Mouse (Mus musculus): Measurements from ENCODE around the gene Glt28d2.
A peak's percentile ranks its signal among the peaks of the same experiment; 100 is the strongest.
"Not testable (repeated sequence)": the region's sequence is repeated elsewhere in the genome, so short reads cannot be mapped to it uniquely, and the experiment has no call there.

Gene Glt28d2

DNA sequence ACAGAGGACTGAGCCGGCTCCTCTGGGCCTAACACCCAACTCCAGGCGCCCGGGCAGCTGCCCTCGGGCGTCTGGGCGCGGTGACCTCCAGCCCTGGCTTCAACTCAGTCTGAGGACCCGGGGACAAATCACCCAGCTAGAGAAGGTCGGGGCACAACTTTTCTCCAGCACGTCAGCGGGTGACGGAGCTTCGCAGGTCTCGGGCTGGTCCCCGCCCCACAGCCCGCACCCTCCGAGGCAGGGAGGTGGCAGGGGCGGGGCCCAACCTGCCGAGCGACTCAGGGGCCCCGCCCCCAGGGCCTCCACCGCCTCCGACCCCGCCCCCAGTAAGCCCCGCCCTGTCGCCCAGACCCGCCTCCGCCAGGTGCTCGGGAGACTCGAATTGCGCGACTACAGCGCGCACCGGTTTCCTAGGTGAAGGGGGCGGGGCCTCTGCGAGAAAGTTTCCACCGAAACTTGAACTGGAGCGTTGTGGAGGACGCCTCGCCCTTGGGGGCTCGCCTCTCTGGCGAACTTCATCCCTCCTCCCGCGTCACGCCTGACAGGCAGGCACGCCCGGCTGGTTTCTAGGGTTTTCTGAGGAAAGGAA lies at the start of gene Glt28d2, which contains the start of gene Gm37240:
Glt28d2 (minus strand) TSS at position 278 of the 589 bp plus-strand sequence.
Gm37240 (minus strand) TSS at position 280 of the 589 bp plus-strand sequence.
- DNase-seq (ENCODE audit: inconsistent ontology term) = peak; percentile 94

DNA sequence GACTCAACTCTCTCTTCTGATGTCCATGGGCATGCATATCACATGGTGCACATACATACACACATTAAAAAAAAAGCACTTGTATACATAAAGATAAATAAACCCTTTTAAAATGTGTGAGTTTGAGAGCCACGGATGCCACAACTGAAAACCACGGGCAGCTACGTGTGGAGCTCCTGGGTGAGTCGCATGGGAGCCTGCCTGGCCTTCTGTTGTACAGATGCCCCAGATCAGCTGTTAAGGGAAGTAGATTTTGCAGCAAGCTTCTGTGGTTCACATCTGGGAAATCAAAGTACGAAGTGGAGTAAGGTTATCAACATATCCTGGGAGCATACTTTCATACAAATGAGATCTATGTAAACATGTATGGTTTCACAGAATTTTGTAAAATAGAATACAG lies 46.3 kb upstream of the Glt28d2 start:
- no peak for DNase-seq (ENCODE audit: inconsistent ontology term)

DNA sequence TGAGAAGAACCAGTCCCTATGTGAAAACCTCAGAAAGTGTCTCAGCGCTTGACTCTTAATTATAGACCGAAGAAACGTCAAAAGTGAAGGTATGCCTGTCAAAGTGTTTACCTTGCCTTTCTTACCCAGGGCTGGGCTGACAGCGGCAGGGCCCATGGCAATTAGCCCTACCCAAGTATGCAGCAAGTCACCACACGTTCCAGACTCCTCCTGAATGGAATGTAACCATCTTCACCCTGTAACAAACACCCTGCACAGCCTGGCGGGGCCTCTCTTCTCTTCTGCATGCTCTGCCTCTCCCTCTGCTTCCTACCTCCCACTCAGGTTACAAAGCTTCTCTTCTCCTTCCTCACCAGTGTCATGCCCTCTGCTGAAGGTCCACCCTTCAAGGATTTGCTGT lies 44.5 kb upstream of the Glt28d2 start:
- DNase-seq (ENCODE audit: inconsistent ontology term) = no peak

DNA sequence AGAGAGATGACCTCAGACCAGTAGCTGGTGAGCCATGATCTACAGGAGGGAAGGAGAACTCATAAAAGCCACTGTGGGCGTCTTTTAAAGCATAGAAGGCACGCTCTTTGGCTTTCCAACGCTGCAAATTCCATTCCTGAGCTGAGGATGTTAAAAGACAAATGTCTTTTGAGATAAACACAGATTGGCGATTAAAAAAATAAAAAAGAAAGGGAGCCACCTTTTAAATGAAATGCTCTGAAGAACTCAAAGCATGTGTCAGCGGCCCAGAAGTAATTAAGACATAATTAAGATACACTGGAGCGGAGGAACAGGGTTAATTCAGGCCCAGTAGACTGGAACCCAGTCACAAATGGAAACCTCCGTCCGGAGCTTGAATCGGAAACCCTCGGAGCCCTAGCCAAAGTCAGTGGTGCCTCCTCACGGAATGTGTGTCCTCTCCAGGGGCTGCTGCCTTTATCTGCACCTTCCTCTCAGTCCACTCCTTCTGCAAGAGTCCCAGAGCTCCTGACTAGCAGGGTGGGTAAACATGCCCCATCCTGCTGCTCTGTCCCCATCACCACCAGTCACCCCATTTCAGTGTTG lies 43.4 kb upstream of the Glt28d2 start:
- DNase-seq (ENCODE audit: inconsistent ontology term) = peak; percentile 78

DNA sequence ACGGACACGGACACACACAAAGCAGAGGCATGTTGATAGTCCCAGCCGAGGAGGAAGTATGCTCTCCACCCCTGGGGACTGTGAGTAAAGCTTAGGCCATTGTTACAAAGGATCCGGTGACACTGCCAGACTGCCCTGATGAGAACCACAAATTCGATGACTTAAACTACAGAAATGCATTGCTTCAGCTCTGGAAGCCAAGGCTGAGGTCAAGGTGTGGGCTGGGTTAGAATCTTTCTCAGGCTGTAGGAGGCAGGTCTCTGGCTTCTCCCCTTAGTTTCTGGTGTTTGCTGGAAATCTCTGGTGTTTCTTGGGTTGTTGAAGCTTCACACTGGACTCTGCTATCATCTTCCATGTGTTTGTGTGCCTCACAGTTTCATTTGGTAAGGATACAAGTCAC lies 42.4 kb upstream of the Glt28d2 start:
- peak; percentile 44 for DNase-seq (ENCODE audit: inconsistent ontology term)

DNA sequence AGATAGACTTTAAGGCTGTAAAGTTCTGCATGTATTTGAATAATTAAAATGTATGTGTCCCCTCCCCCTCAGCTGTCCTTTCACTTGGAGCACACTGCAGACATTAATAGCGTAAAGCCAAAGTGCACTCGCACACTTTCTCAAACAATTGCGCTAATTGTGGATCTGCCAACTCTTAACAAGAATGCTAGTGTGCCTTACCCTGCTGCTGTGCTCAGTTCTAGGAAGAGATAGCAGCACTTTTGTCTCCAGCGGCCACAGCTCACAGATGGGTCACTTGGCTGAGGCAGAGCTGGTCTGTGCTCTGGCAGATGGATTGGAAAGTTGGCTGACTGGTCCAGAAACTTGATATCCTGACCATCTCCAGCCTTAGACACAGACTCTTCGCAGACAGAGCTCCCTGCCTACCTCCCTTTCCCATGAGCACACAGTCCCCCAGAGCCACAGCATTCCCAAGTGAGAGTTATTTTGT lies 40.9 kb upstream of the Glt28d2 start:
- DNase-seq (ENCODE audit: inconsistent ontology term) = peak; percentile 87

DNA sequence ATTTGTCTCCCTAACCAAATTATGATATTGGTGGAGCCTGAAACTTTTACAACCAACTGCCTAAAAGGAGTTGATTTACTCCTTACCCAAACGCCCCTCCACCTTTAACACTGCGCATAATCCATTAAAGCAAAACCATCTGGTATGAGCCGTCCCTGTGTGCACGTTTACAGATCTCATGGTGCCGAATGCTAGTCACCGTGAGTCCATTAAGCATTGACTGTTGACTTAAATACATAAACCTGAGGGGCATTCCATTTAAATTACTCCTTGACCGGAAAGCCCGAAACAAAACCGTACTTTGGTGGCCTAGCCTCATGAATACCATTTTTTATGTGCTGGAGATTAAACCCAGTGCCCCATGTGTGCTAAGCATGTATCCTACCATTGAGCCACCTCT lies 40.0 kb upstream of the Glt28d2 start:
- no peak for DNase-seq (ENCODE audit: inconsistent ontology term)

DNA sequence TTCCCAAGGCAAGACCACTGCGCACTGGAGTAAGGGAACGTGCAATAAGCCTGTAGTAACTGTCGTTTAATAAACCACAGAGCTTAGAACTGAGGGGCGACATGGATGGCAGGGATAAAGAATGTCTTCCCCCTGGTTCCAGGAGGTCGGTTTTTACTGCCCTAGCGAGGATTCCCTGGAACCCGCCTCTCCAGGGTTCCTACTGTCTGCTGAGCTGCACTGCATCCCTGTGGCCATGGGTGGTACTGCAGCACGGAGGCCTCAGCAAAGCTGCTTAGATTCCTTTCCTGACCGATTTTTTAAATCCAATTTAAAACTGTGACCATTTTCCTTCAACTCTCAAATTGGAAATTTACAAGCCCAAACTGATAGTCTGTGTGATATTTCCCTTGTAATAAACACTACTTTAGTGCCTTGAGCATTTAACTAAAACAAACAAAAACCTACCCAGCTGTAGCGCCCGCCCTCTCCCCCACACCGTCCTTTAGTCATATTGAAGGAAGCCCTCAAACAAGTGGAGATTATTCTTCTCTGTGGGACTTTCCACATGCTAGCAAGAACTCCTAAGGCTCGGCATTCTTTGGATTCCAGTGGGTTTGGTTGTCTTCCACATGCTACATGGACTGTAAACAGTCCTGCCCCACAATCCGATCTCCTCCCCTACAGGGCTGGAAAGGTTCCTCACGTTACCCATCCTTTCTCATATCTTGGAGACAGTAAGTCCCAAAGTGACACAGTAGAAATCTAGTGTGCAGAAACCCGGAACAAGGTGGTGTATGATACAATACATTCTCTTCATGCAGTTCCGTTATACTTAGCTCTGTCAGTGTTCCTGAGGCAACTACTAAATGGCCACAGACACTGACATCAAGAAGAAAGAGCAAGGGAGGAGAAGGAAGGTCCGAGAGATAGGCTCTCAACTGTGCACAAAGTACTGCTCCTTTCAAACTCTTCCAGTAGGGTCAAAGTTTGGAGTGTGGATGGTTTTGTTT lies 36.9 kb upstream of the Glt28d2 start:
- peak; percentile 96 for DNase-seq (ENCODE audit: inconsistent ontology term)

DNA sequence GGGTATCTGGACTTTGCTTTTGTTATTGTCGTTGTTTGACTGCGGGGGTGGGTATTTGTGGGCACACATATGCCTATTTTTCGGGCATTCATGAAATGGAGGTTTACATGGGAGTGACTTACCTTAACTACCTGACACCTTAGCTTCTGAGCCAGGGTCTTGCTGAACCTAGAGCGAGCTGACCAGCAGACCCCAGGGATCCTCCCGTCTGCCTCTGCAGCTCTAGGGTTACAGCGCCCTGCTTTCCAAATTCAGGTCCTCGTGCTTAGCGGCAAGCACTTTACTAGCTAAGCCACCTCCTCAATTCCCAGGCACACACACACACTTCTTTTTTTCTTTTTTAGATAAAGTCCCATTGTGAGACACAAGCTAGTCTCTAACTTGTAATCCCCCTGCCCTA lies 36.0 kb upstream of the Glt28d2 start:
- DNase-seq (ENCODE audit: inconsistent ontology term) = no peak

DNA sequence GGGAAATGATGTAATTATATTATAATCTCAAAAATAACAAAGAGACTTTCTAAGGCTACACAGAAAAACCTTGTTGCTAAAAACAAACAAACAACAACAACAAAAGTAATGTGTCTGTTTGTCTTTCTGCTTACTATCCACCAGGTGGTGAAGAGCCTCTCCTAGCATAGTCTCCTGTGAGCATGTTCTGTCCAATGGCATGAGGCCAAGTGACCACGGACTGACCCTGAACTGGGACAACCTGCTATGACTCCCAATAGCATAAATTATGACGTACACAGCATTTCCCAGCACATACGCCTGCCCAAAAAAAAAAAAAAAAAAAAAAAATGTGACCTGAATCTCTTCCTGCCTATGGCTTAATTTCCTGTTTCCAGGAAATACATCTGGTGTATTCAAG lies 35.0 kb upstream of the Glt28d2 start:
- peak; percentile 11 for DNase-seq (ENCODE audit: inconsistent ontology term)

DNA sequence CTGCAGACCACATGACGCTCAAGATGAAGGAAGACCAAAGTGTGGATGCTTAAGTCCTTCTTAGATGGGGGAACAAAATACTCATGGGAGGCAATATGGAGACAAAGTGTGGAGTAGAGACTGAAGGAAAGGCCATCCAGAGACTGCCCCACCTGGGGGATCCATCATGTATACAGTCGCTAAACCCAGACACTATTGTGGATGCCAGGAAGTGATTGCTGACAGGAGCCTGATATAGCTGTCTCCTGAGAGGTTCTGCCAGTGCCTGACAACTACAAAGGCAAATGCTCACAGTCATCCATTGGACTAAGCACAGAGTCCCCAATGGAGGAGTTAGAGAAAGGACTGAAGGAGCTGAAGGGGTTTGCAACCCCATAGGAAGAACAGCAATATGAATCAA lies 33.4 kb upstream of the Glt28d2 start:
- not testable (repeated sequence) for DNase-seq (ENCODE audit: inconsistent ontology term)

DNA sequence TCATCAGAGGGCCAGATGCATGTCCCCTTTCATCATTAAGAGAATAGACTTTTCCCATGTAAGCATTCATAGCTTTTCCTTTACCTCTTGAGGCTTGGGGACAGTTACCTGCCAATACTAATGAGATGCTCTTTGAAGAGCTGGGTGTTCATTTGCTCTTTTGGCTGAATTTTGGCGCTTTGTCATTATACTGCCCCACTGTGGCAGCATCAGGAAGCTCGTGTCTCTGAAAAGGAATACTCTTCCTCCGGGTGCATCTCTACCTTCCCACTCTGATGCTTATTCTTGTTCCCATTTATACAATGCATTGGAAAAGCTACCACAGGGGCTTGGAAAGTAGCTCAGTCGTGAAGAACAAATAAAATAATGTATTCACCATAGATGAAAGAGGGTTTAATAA lies 30.3 kb upstream of the Glt28d2 start:
- DNase-seq (ENCODE audit: inconsistent ontology term) = peak; percentile 10

DNA sequence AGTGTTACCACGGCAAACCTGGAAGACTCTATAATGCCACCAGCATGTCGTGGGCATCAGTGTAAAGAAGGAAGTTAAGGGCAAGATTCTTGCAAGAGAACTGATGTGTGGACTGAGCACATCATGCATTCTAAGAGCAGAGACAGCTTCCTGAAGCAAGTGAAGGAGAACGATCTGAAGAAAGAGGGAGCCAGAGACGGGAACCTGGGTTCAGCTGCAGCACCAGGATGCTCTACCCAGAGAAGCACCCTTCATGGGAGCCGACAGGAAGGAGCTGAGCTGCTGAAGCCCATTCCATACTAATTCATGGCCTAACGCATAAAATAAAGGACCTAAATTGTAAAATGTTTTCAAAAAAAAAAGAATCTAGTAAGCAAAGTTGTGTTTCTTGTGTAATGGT lies 27.5 kb upstream of the Glt28d2 start:
- no peak for DNase-seq (ENCODE audit: inconsistent ontology term)

DNA sequence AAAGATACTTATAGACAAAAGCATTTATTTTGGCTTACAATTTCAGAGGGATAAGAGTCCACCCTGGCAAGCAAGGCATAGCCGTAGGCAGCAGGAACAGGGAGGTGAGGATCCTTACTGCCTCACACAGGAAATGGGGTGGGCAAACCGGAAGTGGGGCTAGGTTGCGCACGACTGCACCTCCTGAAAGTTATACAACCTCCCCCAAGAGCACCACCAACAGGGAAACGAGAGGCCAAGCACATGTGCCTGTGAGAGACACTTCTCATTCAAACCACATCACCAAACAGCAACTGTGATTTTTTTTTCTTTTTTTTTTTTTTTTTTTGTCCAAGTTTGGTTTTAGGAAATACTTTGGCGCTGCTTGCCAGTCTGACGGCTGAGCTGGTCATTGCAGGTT lies 19.8 kb upstream of the Glt28d2 start:
- DNase-seq (ENCODE audit: inconsistent ontology term) = no peak

DNA sequence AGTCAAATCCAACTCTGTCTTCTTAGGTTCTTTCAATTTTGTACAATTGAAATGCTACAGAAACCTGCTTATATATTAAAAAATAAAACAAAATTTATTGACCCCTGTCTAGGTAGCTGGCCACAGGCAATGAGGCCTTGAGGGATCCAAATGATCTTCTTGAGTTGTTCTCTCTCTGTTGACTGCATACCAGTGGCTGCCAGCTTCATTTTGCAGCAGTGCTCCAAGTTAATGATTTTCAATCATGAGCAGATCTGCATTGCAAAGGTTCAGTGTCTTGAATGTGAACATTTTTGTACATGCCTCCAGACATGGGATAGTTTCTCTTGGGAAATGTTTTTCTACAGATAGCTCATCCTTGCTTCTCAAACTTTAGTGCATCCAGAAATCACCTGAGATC lies 17.1 kb upstream of the Glt28d2 start:
- DNase-seq (ENCODE audit: inconsistent ontology term) = no peak

DNA sequence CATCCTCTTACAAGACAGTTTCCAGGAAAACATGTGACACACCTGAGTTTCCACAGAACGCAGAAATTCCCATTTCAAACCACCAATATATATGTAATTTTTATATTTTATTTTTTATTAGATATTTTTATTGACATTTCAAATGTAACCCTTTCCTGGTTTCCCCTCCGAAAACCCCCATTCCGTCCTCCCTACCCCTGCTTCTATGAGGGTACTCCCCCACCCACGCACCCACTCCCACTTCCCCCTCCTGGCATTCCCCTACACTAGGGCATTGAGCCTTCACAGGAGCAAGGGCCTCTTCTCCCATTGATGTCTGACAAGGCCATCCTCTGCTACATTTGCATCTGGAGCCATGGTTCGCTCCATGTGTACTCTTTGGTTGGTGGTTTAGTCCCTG lies 7.7 kb upstream of the Glt28d2 start:
- DNase-seq (ENCODE audit: inconsistent ontology term) = no peak

DNA sequence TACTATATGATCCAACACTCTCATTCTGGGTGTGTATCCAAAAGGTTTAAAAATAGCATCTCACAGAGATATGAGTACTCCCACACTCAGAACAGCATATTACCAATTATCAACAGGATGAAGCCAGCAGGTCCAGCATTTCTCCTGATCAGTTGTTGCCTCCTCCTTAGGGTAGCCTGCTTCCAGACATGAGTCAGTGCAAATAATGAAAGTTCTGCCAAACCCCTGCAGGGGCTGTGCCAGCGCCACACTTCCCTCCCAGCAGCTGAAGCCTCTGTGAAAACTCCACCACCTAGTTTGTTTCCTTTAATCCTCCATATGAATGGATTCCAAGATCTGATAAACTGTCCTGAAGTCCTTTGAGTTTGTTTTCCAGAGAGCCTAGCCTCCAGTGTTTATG lies 4.3 kb upstream of the Glt28d2 start:
- peak; percentile 48 for DNase-seq (ENCODE audit: inconsistent ontology term)

DNA sequence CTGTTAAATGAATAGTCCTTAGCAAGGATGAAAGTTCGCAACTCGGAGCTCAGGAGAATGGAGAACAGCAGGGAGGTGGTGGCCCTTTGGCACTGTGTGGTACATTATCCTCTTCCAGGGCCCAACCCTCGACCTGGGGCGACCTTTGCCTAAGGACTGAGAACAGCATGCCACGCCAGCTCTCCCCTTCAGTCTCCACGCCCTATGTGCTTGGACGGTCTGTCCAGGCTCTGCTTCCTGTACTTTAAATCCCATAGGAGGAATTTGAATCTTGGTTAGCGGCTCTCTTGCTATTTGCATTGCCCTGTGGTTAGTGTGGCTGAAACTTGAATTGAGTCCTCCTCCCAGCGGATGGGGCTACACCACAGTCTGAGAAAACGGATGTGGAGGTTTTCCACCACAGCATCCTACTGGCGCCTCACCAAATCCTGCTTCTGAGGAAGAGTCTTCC lies 930 bp upstream of the Glt28d2 start:
- DNase-seq (ENCODE audit: inconsistent ontology term) = peak; percentile 16

DNA sequence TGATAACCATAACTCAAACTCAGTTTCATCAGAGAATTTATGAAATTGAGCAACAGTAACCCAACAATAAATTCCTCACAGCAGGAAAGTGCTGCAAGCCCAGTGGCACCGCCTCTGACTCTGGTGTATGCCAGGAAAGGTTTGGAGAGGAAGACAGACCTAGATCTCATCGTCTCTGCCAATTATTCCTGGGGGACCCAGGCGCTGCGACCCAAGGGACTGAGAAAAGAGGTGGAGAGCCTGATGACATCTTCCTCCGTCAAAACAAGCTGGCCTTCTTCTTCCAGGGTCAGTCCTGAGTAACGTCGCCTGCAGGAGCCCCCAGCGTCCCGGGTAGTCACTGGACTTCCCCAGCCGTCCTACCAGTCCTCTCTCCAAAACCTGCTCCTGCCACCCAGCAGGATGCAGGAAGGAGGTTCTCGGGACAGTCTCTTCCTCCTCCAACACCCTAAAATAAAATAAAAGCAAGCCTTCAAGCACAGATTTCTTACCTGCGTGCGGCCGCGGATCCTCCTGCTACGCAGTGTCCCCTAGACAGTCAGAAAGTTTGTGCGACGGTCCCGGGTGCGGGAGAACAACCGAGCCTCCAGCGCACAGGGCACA lies 579 bp downstream of the Glt28d2 start:
- peak; percentile 49 for DNase-seq (ENCODE audit: inconsistent ontology term)

DNA sequence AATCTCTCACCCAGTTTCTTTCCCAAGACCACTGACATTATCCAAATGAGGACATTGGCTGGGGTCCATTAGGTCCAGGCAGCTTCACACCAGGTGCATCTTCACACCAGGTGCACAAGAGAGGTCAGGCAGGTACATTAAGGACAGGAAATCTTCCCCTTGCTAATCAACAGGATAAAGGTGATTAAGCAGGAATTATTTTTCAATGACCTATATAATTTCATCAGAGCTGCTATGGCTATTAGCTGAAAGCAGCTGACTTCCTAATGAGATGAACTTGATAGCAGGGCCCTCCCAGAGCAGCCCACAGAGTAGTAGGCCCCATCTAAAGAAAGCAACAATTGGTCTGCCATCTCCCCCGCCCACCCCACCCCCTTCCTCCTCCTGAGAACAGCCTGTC lies 1.4 kb downstream of the Glt28d2 start:
- no peak for DNase-seq (ENCODE audit: inconsistent ontology term)

DNA sequence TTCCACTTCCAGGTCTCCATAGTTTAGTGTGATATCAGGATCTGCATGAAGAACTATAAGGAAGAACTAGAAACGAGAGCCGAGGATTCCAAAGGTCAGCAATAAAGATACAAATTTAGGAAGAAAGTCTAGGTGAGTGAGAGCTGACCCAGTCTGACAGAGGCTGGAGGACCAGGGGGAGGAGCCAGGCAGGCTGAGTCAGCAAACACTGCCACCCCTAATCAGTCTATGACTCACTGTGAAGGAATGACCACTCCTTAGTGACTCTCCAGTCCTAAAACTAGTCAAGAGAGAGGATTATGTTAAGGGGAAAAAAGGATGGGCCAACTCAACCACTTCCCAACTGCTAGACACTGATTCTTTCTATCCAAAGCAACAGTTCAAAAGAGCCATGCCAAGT lies 6.6 kb downstream of the Glt28d2 start:
- peak; percentile 84 for DNase-seq (ENCODE audit: inconsistent ontology term)

DNA sequence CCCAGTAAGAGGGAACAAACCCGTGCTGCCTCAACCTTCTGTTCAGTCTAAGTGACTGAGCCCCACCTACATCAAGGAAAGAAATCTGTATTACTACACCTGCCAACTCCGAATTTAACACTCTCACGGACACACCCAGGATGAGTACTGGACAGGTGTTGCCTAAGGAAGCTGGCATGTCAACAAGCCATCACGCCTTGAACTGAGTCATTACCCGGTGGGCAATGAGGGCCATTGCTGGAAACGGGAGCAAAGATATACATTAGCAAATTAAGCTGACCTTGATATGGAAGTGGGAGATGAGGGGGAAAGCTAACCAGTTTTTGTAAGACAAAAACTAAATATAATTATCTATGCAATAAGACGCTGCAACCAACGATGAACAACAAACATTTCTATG lies 7.2 kb downstream of the Glt28d2 start:
- DNase-seq (ENCODE audit: inconsistent ontology term) = no peak
